Mouse (Mus musculus): ENCODE results near the gene Trim58.

- TF ChIP-seq CTCF (IDR thresholded peaks at IDR 0.05; ENCODE audit: control insufficient read depth, insufficient read depth, insufficient read length) (no peak), MYOG (IDR thresholded peaks at IDR 0.05; ENCODE audit: control insufficient read depth, extremely low read depth, insufficient read length) (no peak)
Observed at GRCm38 (mm10) chr11:58604688-58605087, 35.6 kb upstream of the Trim58 start.

Measured in C2C12 (cell line).